Comparison of ENCODE assay signal across 11 mouse cellular contexts in the genomic region with DNA sequence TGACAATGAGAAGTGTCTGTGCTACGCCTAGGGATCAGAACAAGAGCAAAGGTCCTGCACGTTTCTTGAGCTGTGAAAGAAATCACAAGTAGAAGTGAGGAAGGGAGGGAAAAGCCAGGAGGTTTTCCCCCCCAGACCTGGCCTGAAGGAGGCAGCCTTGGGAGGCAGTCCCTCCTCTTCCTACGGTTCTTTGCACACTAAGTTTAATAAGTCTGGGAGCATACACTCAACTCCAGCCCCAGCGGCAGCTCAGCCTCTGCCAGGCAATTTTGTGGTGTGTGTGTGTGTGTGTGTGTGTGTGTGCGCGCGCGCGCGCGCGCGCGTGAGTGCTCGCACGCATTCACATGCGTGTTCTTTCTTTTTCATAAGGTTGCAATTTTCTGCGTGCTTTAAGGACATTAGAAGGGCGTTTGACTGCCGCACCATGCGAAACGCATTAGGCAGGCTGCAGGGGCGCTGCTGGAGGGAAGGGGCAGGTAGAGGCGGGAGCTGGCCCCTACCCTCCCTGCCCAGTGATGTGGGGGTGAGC. TPM values are rescaled to one million over a fixed set of nuclear protein-coding genes. Genes with fewer than 3 reads are reported as not detected.
DNase-seq lines count a peak whose midpoint lies in the region; ATAC-seq and TF ChIP-seq lines count a peak whose summit lies in the region.
"Had no signal": no experiment of that assay in that cellular context is flagged by ENCODE, and none has a peak within 500 bp of the region (broad histone marks: within the 10 kb centered on the region; RNA-seq: fewer than 3 reads in every experiment).

No protein-coding gene starts in this region.

- DNase-seq in heart, adult 9 months (ENCODE audit: low spot score in 2 of 2): no peak
- no peak for DNase-seq in ES-E14 (ENCODE audit: low read depth, low spot score)
- peak; percentile 89 for DNase-seq in midbrain, embryonic 11.5 days (ENCODE audit: low spot score, missing footprints)
- DNase-seq in right cerebral cortex, postnatal 10 days (ENCODE audit: low spot score in 2 of 2): no peak
- no peak for DNase-seq in layer of hippocampus, postnatal 25 days (ENCODE audit: extremely low spot score in 1 of 2, low spot score in 1 of 2)
- DNase-seq in thymus, adult 2 months: no peak
- DNase-seq: adrenal gland, postnatal 25 days; kidney, adult 9 months had no signal

- no peaks in the 10 kb centered on the region for H3K36me3 ChIP-seq in heart, embryonic 14.5 days (ENCODE audit: control insufficient read depth, insufficient read depth, low read length)
- no peaks in the 10 kb centered on the region for H3K36me3 ChIP-seq in ES-E14 (ENCODE audit: control insufficient read depth, insufficient read depth, low read length, poor library complexity, severe bottlenecking)
- no peaks in the 10 kb centered on the region for H3K36me3 ChIP-seq in forebrain, embryonic 16.5 days (ENCODE audit: control insufficient read depth, insufficient read depth)
- no peaks in the 10 kb centered on the region for H3K36me3 ChIP-seq in midbrain, embryonic 11.5 days (ENCODE audit: control insufficient read depth, insufficient read depth, low read length)
- no peaks in the 10 kb centered on the region for H3K36me3 ChIP-seq in thymus, adult 2 months (ENCODE audit: control insufficient read depth, insufficient read depth, low read length)

- H3K4me3 ChIP-seq in heart, embryonic 14.5 days (ENCODE audit: control insufficient read depth in 1 of 2, insufficient read depth in 1 of 2, low read depth in 1 of 2, low read length in 2 of 2): peak overlapping the region; percentile 22 to 23
- H3K4me3 ChIP-seq in ES-E14 (ENCODE audit: insufficient read depth in 1 of 2, low read depth in 1 of 2, low read length in 2 of 2, poor library complexity in 1 of 2, severe bottlenecking in 1 of 2): peak overlapping the region; percentile 1 to 31; a peak in 2 of 4 replicates
- peak overlapping the region; percentile 25 for H3K4me3 ChIP-seq in forebrain, embryonic 16.5 days (replicated peaks; ENCODE audit: low read length)
- H3K4me3 ChIP-seq in midbrain, embryonic 11.5 days (ENCODE audit: low read depth, low read length): no peak overlapping the region
- no peak overlapping the region for H3K4me3 ChIP-seq in thymus, adult 2 months (ENCODE audit: control insufficient read depth, insufficient read depth, low read length)

- peaks cover 7% of the 10 kb centered on the region for H3K9me3 ChIP-seq in heart, embryonic 14.5 days (ENCODE audit: control insufficient read depth, low read length)
- no peaks in the 10 kb centered on the region for H3K9me3 ChIP-seq in ES-E14 (ENCODE audit: control insufficient read depth, insufficient read depth, low read depth, low read length)
- H3K9me3 ChIP-seq in forebrain, embryonic 16.5 days (ENCODE audit: control insufficient read depth, low read length): no peaks in the 10 kb centered on the region; the same call in 1 of the 2 replicates
- H3K9me3 ChIP-seq in midbrain, embryonic 11.5 days (ENCODE audit: control insufficient read depth, low read length): no peaks in the 10 kb centered on the region

- H3K4me1 ChIP-seq in heart, embryonic 14.5 days (ENCODE audit: control insufficient read depth in 2 of 2, insufficient read depth in 2 of 2, low read length in 2 of 2): peaks cover 3 to 14% of the 10 kb centered on the region in 2 experiments; a peak in 3 of 4 replicates
- H3K4me1 ChIP-seq in ES-E14 (ENCODE audit: control insufficient read depth in 2 of 2, insufficient read depth in 2 of 2, low read length in 2 of 2, poor library complexity in 1 of 2): no peaks in the 10 kb centered on the region
- H3K4me1 ChIP-seq in forebrain, embryonic 16.5 days (replicated peaks; ENCODE audit: control insufficient read depth, insufficient read depth, low read length): peaks cover 17% of the 10 kb centered on the region
- H3K4me1 ChIP-seq in midbrain, embryonic 11.5 days (ENCODE audit: control insufficient read depth, insufficient read depth, low read length): peaks cover 4% of the 10 kb centered on the region; the same call in 1 of the 2 replicates
- peaks cover 10% of the 10 kb centered on the region for H3K4me1 ChIP-seq in thymus, adult 2 months (replicated peaks; ENCODE audit: control insufficient read depth, insufficient read depth, low read length)

- no peak overlapping the region for H3K27ac ChIP-seq in heart, embryonic 14.5 days (replicated peaks in 1 of 2; ENCODE audit: control insufficient read depth in 1 of 2, insufficient read depth in 1 of 2, low read depth in 2 of 2, low read length in 2 of 2)
- H3K27ac ChIP-seq in ES-E14 (ENCODE audit: insufficient read depth, low read depth, low read length, poor library complexity, severe bottlenecking): no peak overlapping the region
- no peak overlapping the region for H3K27ac ChIP-seq in forebrain, embryonic 16.5 days (ENCODE audit: low read length)
- no peak overlapping the region for H3K27ac ChIP-seq in midbrain, embryonic 11.5 days (ENCODE audit: low read depth, low read length)
- no peak overlapping the region for H3K27ac ChIP-seq in thymus, adult 2 months (ENCODE audit: control insufficient read depth, insufficient read depth, low read length)
- H3K27ac ChIP-seq: liver, embryonic 14.5 days had no signal

- peak overlapping the region; percentile 49 for H3K4me2 ChIP-seq in heart, embryonic 14.5 days (ENCODE audit: low read length)
- H3K4me2 ChIP-seq in forebrain, embryonic 16.5 days (ENCODE audit: low read length): peak overlapping the region; percentile 41
- peak overlapping the region; percentile 15; the same call in 1 of the 2 replicates for H3K4me2 ChIP-seq in midbrain, embryonic 11.5 days

- no peak for TF ChIP-seq POLR2A in thymus, adult 2 months (IDR thresholded peaks at IDR 0.05; ENCODE audit: control insufficient read depth, extremely low read depth, insufficient read depth, low read length, poor library complexity)

- no peak for ATAC-seq in heart, embryonic 14.5 days (ENCODE audit: insufficient number of reproducible peaks, insufficient read depth, low FRiP score, low read depth)
- ATAC-seq in forebrain, embryonic 16.5 days: no peak
- ATAC-seq in midbrain, embryonic 11.5 days (ENCODE audit: low FRiP score): no peak

- in situ Hi-C loops in ES-E14 (cut with MboI; ENCODE audit: low sequenced_read_pairs in 2 of 2, unreplicated experiment in 2 of 2): loop anchor here in 1 of 2 experiments (25.0 kb wide), 2 partner anchors 340 to 490 kb away; no protein-coding TSS in a partner anchor

- TF ChIP-seq CTCF in thymus, adult 2 months (IDR thresholded peaks at IDR 0.05; ENCODE audit: borderline replicate concordance, control insufficient read depth, extremely low read depth, insufficient read depth, low read length, poor library complexity): no peak

- H3K27me3 ChIP-seq in heart, embryonic 14.5 days (ENCODE audit: control insufficient read depth, insufficient read depth, low read length): peaks cover 78% of the 10 kb centered on the region
- peaks cover 58% of the 10 kb centered on the region for H3K27me3 ChIP-seq in forebrain, embryonic 16.5 days (replicated peaks; ENCODE audit: control insufficient read depth, insufficient read depth, low read length)
- peaks cover 56% of the 10 kb centered on the region for H3K27me3 ChIP-seq in midbrain, embryonic 11.5 days (ENCODE audit: control insufficient read depth, insufficient read depth, low read length)
- peaks cover 24% of the 10 kb centered on the region for H3K27me3 ChIP-seq in thymus, adult 2 months (ENCODE audit: control insufficient read depth, insufficient read depth, low read length)

- H3K9ac ChIP-seq in heart, embryonic 14.5 days (ENCODE audit: low read length): peak overlapping the region; percentile 0; the same call in 1 of the 2 replicates
- H3K9ac ChIP-seq in ES-E14 (ENCODE audit: insufficient read depth, low read depth, low read length, poor library complexity, severe bottlenecking): no peak overlapping the region
- H3K9ac ChIP-seq in forebrain, embryonic 16.5 days (replicated peaks; ENCODE audit: low read depth, low read length): 0 out of 2 replicates have a peak overlapping the region, but pooled peaks have one; percentile 5
- no peak overlapping the region for H3K9ac ChIP-seq in midbrain, embryonic 11.5 days (ENCODE audit: low read length)
- H3K9ac ChIP-seq: liver, embryonic 14.5 days had no signal

- 2% methylated on average over 24 of the region's 24 CpGs for WGBS in heart, embryonic 14.5 days
- WGBS in forebrain, embryonic 16.5 days: 1% methylated on average over 24 of the region's 24 CpGs
- WGBS in midbrain, embryonic 11.5 days: 2% methylated on average over 24 of the region's 24 CpGs
- 5% methylated on average over 24 of the region's 24 CpGs for WGBS in thymus, adult 2 months

TF ChIP-seq in ES-E14, 5 proteins besides CTCF, POLR2A, EP300 and RAD21:
- TF ChIP-seq ZNF384 (IDR thresholded peaks at IDR 0.05; ENCODE audit: low read depth, low read length) (no peak), HCFC1 (IDR thresholded peaks at IDR 0.05; ENCODE audit: borderline replicate concordance, insufficient read depth, low read length) (no peak), MAFK (IDR thresholded peaks at IDR 0.05; ENCODE audit: insufficient read depth, low read depth, low read length) (no peak), CHD2 (IDR thresholded peaks at IDR 0.05; ENCODE audit: low read depth, low read length) (no peak), ZC3H11A (IDR thresholded peaks at IDR 0.05; ENCODE audit: borderline replicate concordance, low read depth, low read length) (no peak)

RNA-seq across cellular contexts. Expression of gene Barx1, which starts 9.6 kb away (rescaled TPM):
- 0.57 TPM in 1 of 2 replicates, not detected in the other for polyA plus RNA-seq in heart, embryonic 14.5 days (2014; fragmentation: Nextera tagmentation; extraction: Ambion mirVana)
- 1.6 and 2.4 TPM in 2 replicates for total RNA-seq in ES-E14 (2012; rRNA removed)
- not detected in 2 replicates for polyA plus RNA-seq in forebrain, embryonic 16.5 days (2015; fragmentation: Nextera tagmentation; extraction: Ambion mirVana)
- polyA plus RNA-seq in midbrain, embryonic 11.5 days (2014; fragmentation: Nextera tagmentation; extraction: Ambion mirVana): 0.19 and 0.46 TPM in 2 replicates
- not detected for total RNA-seq in layer of hippocampus, postnatal 25 days (2021)
- polyA plus RNA-seq in thymus, adult 2 months (2012; rRNA removed): 0.41 and 1.1 TPM in 2 replicates
- total RNA-seq: adrenal gland, postnatal 25 days had no signal

RNA-seq across cellular contexts. Expression of gene Ptpdc1, which starts 46.9 kb away (rescaled TPM):
- polyA plus RNA-seq in heart, embryonic 14.5 days (2014; fragmentation: Nextera tagmentation; extraction: Ambion mirVana): 7.1 and 8.6 TPM in 2 replicates
- total RNA-seq in ES-E14 (2012; rRNA removed): 5.2 and 6.4 TPM in 2 replicates
- 16.5 and 18.8 TPM in 2 replicates for polyA plus RNA-seq in forebrain, embryonic 16.5 days (2015; fragmentation: Nextera tagmentation; extraction: Ambion mirVana)
- polyA plus RNA-seq in midbrain, embryonic 11.5 days (2014; fragmentation: Nextera tagmentation; extraction: Ambion mirVana): 17.2 and 17.8 TPM in 2 replicates
- 10 to 100 TPM; 40.2 to 44.1 TPM for total RNA-seq in layer of hippocampus, postnatal 25 days (2021)
- 1.1 and 1.3 TPM in 2 replicates for polyA plus RNA-seq in thymus, adult 2 months (2012; rRNA removed)

Comparison
In these comparisons a context has a peak if more than half of its experiments do, and no peak if none do; other contexts are left out.
1. H3K4me3 ChIP-seq: peak in heart, embryonic 14.5 days (2 of 2), ES-E14 (2 of 2) and forebrain, embryonic 16.5 days (single experiment); none in midbrain, embryonic 11.5 days (single experiment) and thymus, adult 2 months (single experiment).
2. H3K9ac ChIP-seq: peak in heart, embryonic 14.5 days (single experiment) and forebrain, embryonic 16.5 days (single experiment); none in ES-E14 (single experiment) and midbrain, embryonic 11.5 days (single experiment).
3. Peak in every context shown above with its lines, with median percentiles within 50 percentile points of each other: H3K4me2 ChIP-seq.